8 mouse cellular contexts compared by ENCODE assay signal in genomic region chr9:63145249-63146125, GRCm38 (mm10). TPM values are rescaled to one million over a fixed set of nuclear protein-coding genes. Genes with fewer than 3 reads are reported as not detected.
DNase-seq lines count a peak whose midpoint lies in the region; ATAC-seq lines count a peak whose summit lies in the region.
"Had no signal": no experiment of that assay in that cellular context is flagged by ENCODE, and none has a peak within 500 bp of the region (broad histone marks: within the 10 kb centered on the region; RNA-seq: fewer than 3 reads in every experiment).

No protein-coding gene starts in this region.

- peak overlapping the region; percentile 27 for H3K4me3 ChIP-seq in lung, embryonic 15.5 days
- peak overlapping the region; percentile 13 for H3K4me3 ChIP-seq in forebrain, embryonic 14.5 days (ENCODE audit: low read depth, low read length)
- peak overlapping the region; percentile 27 for H3K4me3 ChIP-seq in limb, embryonic 15.5 days
- H3K4me3 ChIP-seq in stomach, embryonic 15.5 days (replicated peaks): peak overlapping the region; percentile 23
- H3K4me3 ChIP-seq: erythroblast, embryonic 14.5 days had no signal

- DNase-seq in lung, postnatal 4 days: no peak
- no peak for DNase-seq in forebrain, embryonic 14.5 days (ENCODE audit: low spot score)
- no peak for DNase-seq in adipocyte (ENCODE audit: low spot score)

- no peaks in the 10 kb centered on the region for H3K36me3 ChIP-seq in lung, embryonic 15.5 days
- H3K36me3 ChIP-seq in forebrain, embryonic 14.5 days (ENCODE audit: control insufficient read depth, insufficient read depth, low read length): no peaks in the 10 kb centered on the region
- no peaks in the 10 kb centered on the region for H3K36me3 ChIP-seq in limb, embryonic 15.5 days
- no peaks in the 10 kb centered on the region for H3K36me3 ChIP-seq in stomach, embryonic 15.5 days

- peak overlapping the region; percentile 11 for H3K4me2 ChIP-seq in lung, embryonic 15.5 days
- H3K4me2 ChIP-seq in forebrain, embryonic 14.5 days (ENCODE audit: low read length): 0 out of 2 replicates have a peak overlapping the region, but pooled peaks have one; percentile 20
- peak overlapping the region; percentile 43 for H3K4me2 ChIP-seq in limb, embryonic 15.5 days
- peak overlapping the region; percentile 39 for H3K4me2 ChIP-seq in stomach, embryonic 15.5 days

- no peaks in the 10 kb centered on the region for H3K9me3 ChIP-seq in lung, embryonic 15.5 days
- no peaks in the 10 kb centered on the region for H3K9me3 ChIP-seq in forebrain, embryonic 14.5 days (replicated peaks; ENCODE audit: control insufficient read depth, low read length)
- no peaks in the 10 kb centered on the region for H3K9me3 ChIP-seq in limb, embryonic 15.5 days
- H3K9me3 ChIP-seq in stomach, embryonic 15.5 days: no peaks in the 10 kb centered on the region

- H3K27me3 ChIP-seq in lung, embryonic 15.5 days: peaks cover 100% of the 10 kb centered on the region
- H3K27me3 ChIP-seq in forebrain, embryonic 14.5 days (replicated peaks; ENCODE audit: control insufficient read depth, insufficient read depth, low read length): peaks cover 99% of the 10 kb centered on the region
- peaks cover 100% of the 10 kb centered on the region for H3K27me3 ChIP-seq in limb, embryonic 15.5 days
- H3K27me3 ChIP-seq in stomach, embryonic 15.5 days (replicated peaks): peaks cover 98% of the 10 kb centered on the region

- peaks cover 71% of the 10 kb centered on the region for H3K4me1 ChIP-seq in lung, embryonic 15.5 days
- H3K4me1 ChIP-seq in forebrain, embryonic 14.5 days (ENCODE audit: control insufficient read depth, insufficient read depth, low read length): peaks cover 2% of the 10 kb centered on the region; the same call in 1 of the 2 replicates
- H3K4me1 ChIP-seq in limb, embryonic 15.5 days: peaks cover 74% of the 10 kb centered on the region
- H3K4me1 ChIP-seq in stomach, embryonic 15.5 days: peaks cover 58% of the 10 kb centered on the region

- WGBS in lung, embryonic 15.5 days: under 1% methylated on average over 73 of the region's 73 CpGs
- under 1% methylated on average over 73 of the region's 73 CpGs for WGBS in forebrain, embryonic 14.5 days
- under 1% methylated on average over 72 of the region's 73 CpGs for WGBS in limb, embryonic 15.5 days
- 2% methylated on average over 73 of the region's 73 CpGs for WGBS in stomach, embryonic 15.5 days

- no peak overlapping the region for H3K27ac ChIP-seq in lung, embryonic 15.5 days
- no peak overlapping the region for H3K27ac ChIP-seq in forebrain, embryonic 14.5 days (ENCODE audit: low read depth, low read length)
- H3K27ac ChIP-seq in limb, embryonic 15.5 days: no peak overlapping the region
- H3K27ac ChIP-seq in stomach, embryonic 15.5 days: no peak overlapping the region

- no peak overlapping the region for H3K9ac ChIP-seq in lung, embryonic 15.5 days
- H3K9ac ChIP-seq in forebrain, embryonic 14.5 days (ENCODE audit: low read length): no peak overlapping the region
- H3K9ac ChIP-seq in limb, embryonic 15.5 days: no peak overlapping the region
- no peak overlapping the region for H3K9ac ChIP-seq in stomach, embryonic 15.5 days

- ATAC-seq in lung, embryonic 15.5 days (ENCODE audit: borderline replicate concordance, extremely low read depth, low FRiP score, low TSS enrichment): no peak
- ATAC-seq in forebrain, embryonic 14.5 days: no peak
- no peak for ATAC-seq in limb, embryonic 15.5 days (ENCODE audit: insufficient number of reproducible peaks, low FRiP score, low TSS enrichment, low read depth)
- ATAC-seq in stomach, embryonic 15.5 days (ENCODE audit: insufficient read depth, low FRiP score, low read depth): no peak
- ATAC-seq in CD4-positive, CD25-positive, alpha-beta regulatory T cell, adult 4 months: no peak

RNA-seq across cellular contexts. Expression of gene Skor1, which starts 3.3 kb away (rescaled TPM):
- not detected in 2 replicates for polyA plus RNA-seq in lung, embryonic 15.5 days (2015; fragmentation: Nextera tagmentation; extraction: Ambion mirVana)
- 0.27 and 0.30 TPM in 2 replicates for polyA plus RNA-seq in forebrain, embryonic 14.5 days (2014; fragmentation: Nextera tagmentation; extraction: Ambion mirVana)
- 0.04 TPM in 1 of 2 replicates, not detected in the other for polyA plus RNA-seq in limb, embryonic 15.5 days (2015; fragmentation: Nextera tagmentation; extraction: Ambion mirVana)
- polyA plus RNA-seq in stomach, embryonic 15.5 days (2015; fragmentation: Nextera tagmentation; extraction: Ambion mirVana): 0.05 TPM in 1 of 2 replicates, not detected in the other
- polyA plus RNA-seq in CD4-positive, CD25-positive, alpha-beta regulatory T cell, adult 4 months (2017; shearing (Covaris generic)): not detected
